Mouse (Mus musculus): ENCODE results near the gene Mex3d. TPM values are rescaled to one million over a fixed set of nuclear protein-coding genes. Genes with fewer than 3 reads are reported as not detected.

Mex3d gene
- total RNA-seq, 1 experiment from 2014 or later: 4.1 TPM

DNA sequence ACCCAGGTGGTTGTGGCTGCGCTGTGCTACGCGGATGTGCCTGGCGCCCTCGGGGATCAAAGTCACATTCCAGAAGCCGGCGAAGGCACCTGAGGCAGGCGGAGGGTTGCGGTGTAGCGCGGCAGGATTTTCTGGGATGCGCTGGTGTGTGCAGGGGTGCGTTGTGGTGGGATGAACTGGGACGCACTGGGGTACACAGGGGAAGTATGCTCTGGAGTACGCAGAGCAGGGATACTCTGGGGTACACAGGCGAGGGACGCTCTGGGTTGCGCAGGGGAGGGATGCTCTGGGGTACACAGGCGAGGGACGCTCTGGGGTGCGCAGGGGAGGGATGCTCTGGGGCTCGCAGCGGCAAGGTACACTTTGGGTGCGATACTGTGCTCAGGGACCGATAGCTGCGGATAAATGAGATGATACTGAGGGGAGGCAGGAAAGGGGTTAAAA, 45.1 kb downstream of the Mex3d start:
- no peak for ATAC-seq (ENCODE audit: extremely low read depth, insufficient number of reproducible peaks, low FRiP score, poor library complexity, severe bottlenecking)

- ATAC-seq (ENCODE audit: extremely low read depth, insufficient number of reproducible peaks, low FRiP score, poor library complexity, severe bottlenecking): no peak
Measured at GRCm38 (mm10) chr10:80341491-80342304, 45.8 kb downstream of the Mex3d start.

DNA sequence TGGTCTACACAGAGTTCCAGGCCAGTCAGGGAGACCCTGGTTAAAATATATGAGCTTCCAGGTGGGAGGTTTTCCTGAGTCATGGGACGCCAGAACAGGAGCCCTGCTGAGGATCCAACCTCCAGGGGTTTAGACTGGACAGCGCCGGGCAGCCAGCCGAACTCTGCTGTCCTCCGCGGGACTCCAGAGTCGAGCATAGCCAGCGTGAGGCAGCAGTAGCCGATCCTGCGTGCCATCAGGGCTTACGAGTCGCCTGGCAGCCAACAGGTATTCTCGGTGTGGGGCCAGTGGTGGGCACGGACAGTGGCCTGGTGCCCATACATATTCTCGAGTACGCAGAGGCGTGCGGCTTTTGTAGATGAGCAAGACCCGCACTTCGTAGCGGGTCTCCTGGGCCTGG, 46.4 kb downstream of the Mex3d start:
- ATAC-seq (ENCODE audit: extremely low read depth, insufficient number of reproducible peaks, low FRiP score, poor library complexity, severe bottlenecking): no peak

- ATAC-seq (ENCODE audit: extremely low read depth, insufficient number of reproducible peaks, low FRiP score, poor library complexity, severe bottlenecking): peak; percentile 23; the same call in 1 of the 2 replicates
Measured at GRCm38 (mm10) chr10:80339941-80340750, 47.3 kb downstream of the Mex3d start.

DNA sequence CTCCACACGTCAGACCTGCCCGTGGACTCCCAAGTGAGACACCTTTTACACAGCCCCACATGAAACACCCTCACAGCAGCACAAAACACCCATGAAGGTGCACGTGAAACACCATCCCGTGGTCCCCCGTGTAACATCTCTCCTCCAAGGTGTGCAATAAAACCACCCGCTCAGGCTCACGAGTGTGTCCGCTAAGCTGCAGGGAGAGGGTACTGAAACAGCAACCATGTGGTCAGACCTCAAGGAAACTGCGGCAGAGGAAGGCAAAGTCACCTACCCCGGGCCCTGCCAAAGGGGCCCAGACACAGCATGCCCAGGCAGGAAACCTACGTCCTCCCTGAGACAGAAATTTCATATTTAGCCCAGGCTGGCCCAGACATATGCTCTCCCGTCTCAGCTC, 51.2 kb downstream of the Mex3d start:
- ATAC-seq (ENCODE audit: extremely low read depth, insufficient number of reproducible peaks, low FRiP score, poor library complexity, severe bottlenecking): no peak

GRCm38 (mm10) chr10:80332525-80332989, 54.9 kb downstream of the Mex3d start:
- ATAC-seq (ENCODE audit: extremely low read depth, insufficient number of reproducible peaks, low FRiP score, poor library complexity, severe bottlenecking): no peak

DNA sequence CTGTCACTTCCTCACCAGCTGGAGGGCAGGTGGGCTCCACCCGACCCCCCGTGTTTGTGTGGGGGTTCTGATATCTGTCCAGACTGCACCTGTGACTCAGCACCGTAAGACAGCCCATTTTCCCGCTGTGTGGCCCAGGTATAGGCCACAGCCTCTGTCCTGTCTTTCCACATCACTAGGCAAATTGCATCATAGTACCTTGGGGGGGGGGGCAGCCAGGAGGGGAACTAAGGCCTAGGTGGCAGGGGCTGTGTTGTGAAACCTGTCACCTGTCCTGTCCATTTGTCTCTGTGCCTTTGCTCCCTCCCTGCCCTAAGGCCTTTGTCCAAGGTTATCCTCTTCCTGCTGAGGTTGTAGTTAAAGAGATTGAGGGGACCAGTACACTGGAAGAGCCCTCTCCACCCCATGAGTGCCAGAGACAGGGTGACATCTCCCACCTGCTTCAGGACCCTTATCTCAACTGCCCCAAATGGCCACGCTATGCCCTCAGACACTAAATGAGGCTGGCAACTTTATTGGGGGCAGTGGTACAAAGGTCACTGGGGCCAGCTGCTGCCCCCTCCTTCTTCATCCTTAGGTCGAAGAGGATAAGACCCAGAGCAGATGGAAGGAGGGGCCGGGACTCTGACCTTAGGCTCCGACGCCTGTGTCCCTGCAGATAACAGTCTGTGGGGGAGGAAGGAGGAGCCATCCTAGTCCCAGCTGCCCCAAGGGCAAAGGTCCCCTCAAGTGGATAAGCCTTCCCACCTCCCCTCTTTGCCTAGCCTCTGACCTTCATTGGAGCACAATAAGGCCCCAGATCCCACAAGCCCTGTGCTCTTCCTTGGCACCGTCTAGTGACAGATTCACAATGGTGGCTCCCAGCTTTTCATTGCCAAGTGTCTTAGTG, 55.6 kb downstream of the Mex3d start:
- ATAC-seq (ENCODE audit: extremely low read depth, insufficient number of reproducible peaks, low FRiP score, poor library complexity, severe bottlenecking): no peak

GRCm38 (mm10) chr10:80330888-80331287, 56.6 kb downstream of the Mex3d start:
- ATAC-seq (ENCODE audit: extremely low read depth, insufficient number of reproducible peaks, low FRiP score, poor library complexity, severe bottlenecking): no peak

Other genes starting within 250 kb of the Mex3d start
- 34.4 and 38.6 TPM in 2 replicates for gene Atp5d, start 249.0 kb downstream of the Mex3d start, total RNA-seq (2017)
- 0.98 and 1.6 TPM in 2 replicates for gene Cbarp, start 246.8 kb downstream of the Mex3d start, total RNA-seq (2017)
- 126 and 143 TPM in 2 replicates for gene Midn, start 239.4 kb downstream of the Mex3d start, total RNA-seq (2017)
- gene Cirbp, start 221.7 kb downstream of the Mex3d start, total RNA-seq (2017): 151 and 158 TPM in 2 replicates
- gene 1600002K03Rik, start 214.7 kb downstream of the Mex3d start, total RNA-seq (2017): 10.3 and 14.2 TPM in 2 replicates
- 0.49 TPM in 1 of 2 replicates, not detected in the other for gene Efna2, start 208.2 kb downstream of the Mex3d start, total RNA-seq (2017)
- 42.0 and 43.6 TPM in 2 replicates for gene Mum1, start 161.2 kb downstream of the Mex3d start, total RNA-seq (2017)
- 54.3 and 69.8 TPM in 2 replicates for gene Ndufs7, start 138.5 kb downstream of the Mex3d start, total RNA-seq (2017)
- 0.70 and 2.7 TPM in 2 replicates for gene Gamt, start 126.6 kb downstream of the Mex3d start, total RNA-seq (2017)
- gene Dazap1, start 126.2 kb downstream of the Mex3d start, total RNA-seq (2017): 83.8 and 93.6 TPM in 2 replicates
- gene Rps15, start 95.2 kb downstream of the Mex3d start, total RNA-seq (2017): 1,847 and 1,925 TPM in 2 replicates
- gene Apc2, start 91.7 kb downstream of the Mex3d start, total RNA-seq (2017): 0.23 and 0.37 TPM in 2 replicates
- gene 2310011J03Rik, start 67.1 kb downstream of the Mex3d start, total RNA-seq (2017): 17.5 and 20.7 TPM in 2 replicates
- 0.25 TPM in 1 of 2 replicates, not detected in the other for gene Pcsk4, start 58.2 kb downstream of the Mex3d start, total RNA-seq (2017)
- not detected in 2 replicates for gene Reep6, start 57.7 kb downstream of the Mex3d start, total RNA-seq (2017)
- not detected in 2 replicates for gene Adamtsl5, start 39.2 kb downstream of the Mex3d start, total RNA-seq (2017)
- gene Plk5, start 31.2 kb downstream of the Mex3d start, total RNA-seq (2017): not detected in 2 replicates
- gene Mbd3, start 11.9 kb upstream of the Mex3d start, total RNA-seq (2017): 26.9 and 27.0 TPM in 2 replicates
- gene Uqcr11, start 19.2 kb upstream of the Mex3d start, total RNA-seq (2017): 35.4 and 38.2 TPM in 2 replicates
- 81.3 and 86.5 TPM in 2 replicates for gene Tcf3, start 46.0 kb upstream of the Mex3d start, total RNA-seq (2017)
- gene Onecut3, start 107.2 kb upstream of the Mex3d start, total RNA-seq (2017): not detected in 2 replicates
- 0.12 and 0.23 TPM in 2 replicates for gene Atp8b3, start 151.5 kb upstream of the Mex3d start, total RNA-seq (2017)
- 29.3 and 35.4 TPM in 2 replicates for gene Rexo1, start 173.9 kb upstream of the Mex3d start, total RNA-seq (2017)
- gene Klf16, start 189.7 kb upstream of the Mex3d start, total RNA-seq (2017): 6.5 and 8.0 TPM in 2 replicates
- 26.4 and 33.0 TPM in 2 replicates for gene Abhd17a, start 202.7 kb upstream of the Mex3d start, total RNA-seq (2017)
- 11.2 and 13.3 TPM in 2 replicates for gene Scamp4, start 215.2 kb upstream of the Mex3d start, total RNA-seq (2017)
- gene Adat3, start 215.2 kb upstream of the Mex3d start, total RNA-seq (2017): not detected in 2 replicates
- gene Gm49322, start 218.4 kb upstream of the Mex3d start, total RNA-seq (2017): 0.74 and 1.3 TPM in 2 replicates
- 216 and 221 TPM in 2 replicates for gene Csnk1g2, start 235.2 kb upstream of the Mex3d start, total RNA-seq (2017)

Data from neutrophil, adult 5-6 weeks (primary cell).